Mouse (Mus musculus) lung, adult 2 months (tissue): Measurements from ENCODE around the gene Ncoa7.

Experiments
- CTCF ChIP-seq: fragments of 200-500 bp; IDR thresholded peaks from 2 replicates; pipeline ENCODE4 v1.5.1; 2011; ENCODE audit warnings: mild to moderate bottlenecking, low read length, control low read depth; ENCODE audit not compliant: insufficient read depth
- POLR2A ChIP-seq: fragments of 200-500 bp; IDR thresholded peaks from 2 replicates; pipeline ENCODE4 v1.6.1; 2011; ENCODE audit warnings: low read depth, mild to moderate bottlenecking, control low read depth, low read length, borderline replicate concordance; ENCODE audit errors: extremely low read depth

DNA sequence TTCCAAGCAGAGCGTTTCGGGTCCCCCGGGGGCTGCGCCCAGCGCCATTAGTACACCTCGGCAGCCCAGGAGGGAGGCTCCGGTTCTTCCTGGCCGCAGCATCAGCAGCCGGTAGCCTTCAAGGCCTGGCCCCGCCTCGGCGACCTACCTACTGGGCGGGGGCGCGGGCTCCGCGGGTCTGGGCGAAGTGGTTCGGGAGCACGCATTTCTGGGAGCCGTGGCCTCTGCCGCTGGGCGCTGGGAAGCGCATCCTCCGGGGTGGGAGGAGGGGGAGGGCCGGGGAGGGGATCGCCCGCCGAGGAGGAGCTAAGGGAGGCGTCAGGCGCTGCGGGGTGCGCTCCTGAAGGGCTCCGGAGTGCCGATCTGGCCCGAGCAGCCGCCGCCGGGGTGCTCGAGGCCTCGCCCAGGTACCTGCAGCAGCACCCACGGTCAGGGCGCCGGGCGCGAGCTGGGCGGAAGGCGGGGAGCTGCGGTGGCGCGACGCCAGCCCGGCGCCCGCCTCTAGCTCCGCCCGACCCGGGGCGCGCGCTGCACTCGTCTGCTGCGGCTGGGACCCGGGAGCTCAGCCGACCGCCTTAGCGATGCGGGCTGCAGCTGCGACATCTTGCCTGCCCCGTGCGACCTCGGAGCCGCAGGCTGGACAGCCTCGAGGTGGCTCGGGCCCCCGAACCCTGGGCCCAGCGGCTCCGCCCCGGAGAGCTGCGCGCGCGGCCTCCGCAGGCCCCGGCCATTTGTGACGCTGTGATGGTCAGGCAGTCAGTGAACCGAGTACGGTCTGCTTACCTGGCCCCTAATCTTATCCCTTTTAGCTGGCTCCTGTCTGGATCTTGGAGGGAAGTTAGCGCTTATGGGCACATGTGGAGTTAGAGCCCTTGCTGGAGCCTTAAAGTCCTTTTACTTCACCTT lies at the start of gene Ncoa7:
- TF ChIP-seq CTCF (no peak), POLR2A (peak; percentile 46; the same call in 1 of the 2 replicates)
